Mouse (Mus musculus): ENCODE results near the gene Tdo2.

The Tdo2 gene

DNA sequence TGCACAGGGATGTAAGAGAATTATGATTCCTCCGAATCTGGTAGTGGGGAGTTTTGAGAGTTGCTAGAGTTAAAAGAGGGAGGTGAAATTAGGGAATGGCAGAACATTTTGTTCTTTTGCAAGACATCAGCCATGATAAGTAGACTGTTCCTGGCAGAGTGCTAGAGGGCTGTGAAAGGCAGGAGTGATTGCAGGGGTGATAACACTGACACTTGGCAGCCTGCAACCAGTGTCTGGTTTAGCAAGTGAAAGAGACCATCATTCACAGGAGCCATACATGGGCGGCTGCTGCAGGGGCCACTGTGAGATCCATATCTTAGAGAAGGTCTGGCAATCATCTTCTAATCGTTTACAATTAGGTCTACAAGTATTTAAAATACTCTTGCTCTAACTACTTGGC is 37.1 kb downstream of the Tdo2 start:
- no peak for DNase-seq

DNA sequence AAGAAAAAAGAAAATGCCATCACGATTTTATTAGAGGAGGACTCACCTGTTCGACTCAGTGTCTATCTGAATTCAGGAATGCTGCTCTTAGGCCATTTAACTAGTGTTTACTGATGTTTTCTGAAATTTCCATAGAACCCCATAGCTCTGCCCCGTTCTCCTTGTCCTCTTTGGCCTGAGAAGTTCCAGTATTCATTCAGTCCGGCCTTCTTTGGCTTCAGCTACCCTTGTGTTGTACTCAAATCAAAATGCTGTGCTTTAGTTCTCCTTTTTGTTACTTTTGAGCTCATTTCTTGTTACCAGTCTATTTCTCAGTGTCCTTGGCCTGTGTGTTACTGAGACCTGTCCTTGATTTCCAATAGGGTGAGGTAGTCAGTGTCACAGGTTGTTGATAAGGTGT is 42.7 kb downstream of the Tdo2 start:
- DNase-seq = no peak

DNA sequence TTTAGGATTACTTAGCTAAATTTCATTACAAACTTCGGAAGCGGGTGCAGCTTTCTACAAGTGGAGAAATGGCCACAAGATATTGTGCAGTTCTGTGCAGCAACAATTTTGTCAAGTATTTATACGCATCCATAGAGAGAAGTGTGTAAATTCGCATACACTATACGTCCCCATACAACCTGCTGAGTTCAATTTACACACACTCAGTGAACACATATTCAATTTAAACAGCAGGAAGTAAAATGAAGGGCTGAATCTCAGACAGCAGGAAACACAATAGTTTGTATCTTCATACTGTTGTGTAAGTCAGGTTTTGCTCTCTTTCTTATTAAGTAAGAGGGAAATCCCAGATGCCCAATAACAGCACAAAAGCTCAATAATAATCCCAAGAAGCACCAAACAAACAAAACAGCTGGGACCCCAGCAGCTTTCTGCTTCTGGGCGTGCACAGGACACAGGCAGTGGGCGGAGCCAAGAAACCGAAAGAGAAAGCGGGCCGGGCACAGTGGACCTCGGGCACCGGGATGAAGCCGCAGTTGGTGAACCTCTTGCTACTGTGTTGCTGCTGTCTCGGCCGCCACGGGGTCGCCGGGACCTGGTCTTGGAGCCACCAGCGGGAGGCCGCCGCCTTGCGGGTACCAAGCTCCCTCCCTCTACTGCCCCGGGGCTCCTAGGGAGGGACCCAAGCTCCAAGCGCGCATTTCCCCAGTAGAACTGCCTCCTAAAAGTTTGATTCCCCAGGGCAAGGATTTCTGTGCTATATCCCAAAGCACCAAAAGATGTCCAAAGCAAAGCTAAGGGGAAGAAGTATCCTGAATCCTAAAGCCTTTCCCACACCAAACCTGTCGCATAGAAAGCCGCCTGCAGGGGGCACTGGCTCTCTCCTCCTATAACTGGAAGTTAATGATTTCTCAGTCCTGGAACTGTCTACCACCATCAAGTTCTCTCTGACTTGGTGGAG is 43.6 kb downstream of the Tdo2 start, which contains the start of gene Ctso:
Gene Ctso (plus strand): TSS at position 461 of the 961 bp plus-strand sequence.
- DNase-seq = peak; percentile 89

- no peak for DNase-seq
These were observed 44.3 kb downstream of the Tdo2 start for GRCm38 (mm10) chr3:81931695-81932094.

GRCm38 (mm10) chr3:81929073-81929472 is 46.9 kb downstream of the Tdo2 start:
- DNase-seq = no peak

DNA sequence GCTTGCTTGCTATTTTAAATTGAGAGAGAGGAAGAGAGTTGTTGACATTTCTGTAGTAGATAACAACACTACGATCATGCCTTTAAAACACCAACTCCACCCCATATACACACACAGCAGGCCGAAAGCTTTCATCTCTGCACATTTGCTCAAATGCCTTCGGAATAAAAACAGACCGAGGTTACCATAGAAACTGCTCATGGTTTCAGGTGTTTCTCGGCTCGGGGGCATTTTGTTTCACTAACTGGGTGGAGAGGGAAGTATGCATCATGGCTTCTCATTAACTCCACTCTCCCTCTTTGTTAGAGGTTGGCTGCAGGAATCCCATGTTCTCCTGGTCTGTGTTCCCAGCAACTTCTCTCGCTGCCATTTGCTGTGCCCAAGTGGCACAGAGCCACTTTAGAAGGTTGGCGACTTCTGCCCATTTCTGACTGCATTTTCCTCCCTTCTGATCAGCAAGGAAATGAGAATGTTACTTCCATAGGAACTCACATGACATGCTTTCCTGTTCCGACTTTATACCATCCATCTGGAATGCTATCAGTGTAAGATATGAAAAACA is 49.2 kb downstream of the Tdo2 start:
- no peak for DNase-seq

GRCm38 (mm10) chr3:81925856-81926255 is 50.1 kb downstream of the Tdo2 start:
- peak; percentile 61 for DNase-seq

GRCm38 (mm10) chr3:81924931-81925330 is 51.1 kb downstream of the Tdo2 start:
- DNase-seq = peak; percentile 54

DNA sequence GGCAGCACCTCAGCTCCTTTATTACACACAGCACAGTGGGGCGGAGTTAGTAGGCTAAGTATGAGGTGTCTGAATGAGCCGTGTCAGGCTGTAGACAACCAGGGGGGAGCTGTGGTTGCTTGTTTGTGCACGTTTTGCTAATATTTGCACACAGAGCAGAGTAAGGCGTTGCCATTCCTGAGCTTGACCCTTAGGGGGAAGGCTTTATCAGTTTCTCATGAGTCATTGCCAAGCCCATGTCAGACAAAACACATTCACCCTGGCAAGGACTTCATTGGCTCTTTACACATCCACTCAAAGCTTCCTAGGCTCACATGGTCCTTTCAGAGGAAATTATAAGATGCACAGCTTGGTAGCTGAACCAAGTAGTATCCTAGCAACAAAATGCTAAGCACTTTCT is 53.1 kb downstream of the Tdo2 start:
- DNase-seq = peak; percentile 7

DNA sequence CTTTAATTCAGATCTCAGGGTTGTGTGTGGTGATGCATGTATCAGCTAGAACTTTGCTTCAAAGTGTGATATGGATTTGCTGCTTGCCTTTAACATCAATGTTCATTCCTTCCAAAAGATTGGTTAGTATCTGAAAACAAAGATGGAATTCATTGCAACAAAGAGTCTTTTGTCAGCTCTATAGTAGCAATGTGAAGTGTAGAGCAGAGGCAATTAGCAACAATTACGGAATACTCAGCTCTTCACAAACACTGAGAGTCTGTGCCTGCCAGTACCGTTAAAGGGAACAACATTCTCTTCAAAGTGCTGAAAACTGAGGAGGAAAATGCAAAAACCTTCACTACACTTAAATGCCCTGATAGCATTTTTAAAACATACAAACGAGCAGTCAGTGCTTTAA is 56.3 kb downstream of the Tdo2 start:
- no peak for DNase-seq

DNA sequence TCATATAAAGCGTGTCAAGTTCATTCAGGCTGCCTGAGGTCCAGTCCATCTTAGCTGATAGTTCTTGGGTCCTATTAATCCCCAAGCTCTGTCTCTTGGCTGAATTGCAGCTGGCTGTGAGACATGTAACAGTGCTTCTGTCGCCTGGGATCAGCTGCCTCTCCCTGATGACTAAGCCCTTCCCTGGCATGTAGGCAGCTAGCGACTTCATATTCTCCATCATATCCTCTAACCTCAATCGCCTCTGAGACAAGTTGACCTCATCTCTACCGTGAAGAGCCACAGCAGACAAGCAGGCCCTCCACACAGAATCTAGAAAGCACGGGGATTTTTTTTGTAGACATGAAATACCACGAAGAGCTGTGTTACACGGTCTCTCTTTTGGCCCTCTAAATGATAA is 57.8 kb downstream of the Tdo2 start:
- no peak for DNase-seq

GRCm38 (mm10) chr3:81917354-81917935 is 58.6 kb downstream of the Tdo2 start:
- no peak for DNase-seq

DNA sequence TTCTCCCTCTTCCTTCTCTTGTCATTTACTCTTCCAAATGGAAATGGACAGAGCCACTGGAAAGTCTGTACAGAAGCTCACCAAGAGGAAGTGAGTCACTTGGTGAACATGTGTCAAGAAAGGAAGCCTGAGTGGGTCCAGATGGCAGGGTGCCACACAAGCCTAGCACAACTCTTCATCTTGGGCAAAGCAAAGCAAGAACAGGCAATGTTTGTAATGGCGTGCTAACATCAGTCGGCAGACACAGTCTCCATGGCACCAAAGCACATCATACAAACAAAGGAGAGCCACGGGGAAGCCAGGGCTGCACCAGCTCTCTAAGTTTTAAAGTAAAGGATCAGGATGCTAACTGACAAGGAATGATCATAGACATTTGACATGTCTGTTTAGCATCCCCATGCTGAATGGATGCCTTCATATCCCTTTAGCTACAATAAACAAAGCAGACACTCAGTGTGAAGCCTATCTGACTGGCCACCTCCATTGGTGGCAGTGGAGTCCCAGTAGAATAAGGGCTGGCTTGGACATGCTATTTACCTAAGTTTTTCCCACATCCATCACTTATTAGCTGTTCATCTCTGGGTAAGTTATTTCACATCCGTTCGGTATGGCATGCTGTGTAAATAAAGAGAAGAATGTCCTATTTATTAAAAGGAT is 59.8 kb downstream of the Tdo2 start:
- no peak for DNase-seq

- DNase-seq = no peak
These were observed 65.5 kb downstream of the Tdo2 start for GRCm38 (mm10) chr3:81910286-81911036.

All from thymus, postnatal 14 days (tissue).